Mouse (Mus musculus): ENCODE data around the gene Fbxl21.

Gene Fbxl21

GRCm38 (mm10) chr13:56580450-56580849 is 58.2 kb downstream of the Fbxl21 start:
- in situ Hi-C loops (cut with MboI, MseI), result no loop called here

GRCm38 (mm10) chr13:56581512-56581911 is 59.2 kb downstream of the Fbxl21 start:
- in situ Hi-C loops (cut with MboI, MseI), result no loop called here

- in situ Hi-C loops (cut with MboI, MseI), result no loop called here
Observed at GRCm38 (mm10) chr13:56581961-56582434, 59.7 kb downstream of the Fbxl21 start.

- in situ Hi-C loops (cut with MboI, MseI), result no loop called here
Observed at GRCm38 (mm10) chr13:56582720-56583119, 60.4 kb downstream of the Fbxl21 start.

GRCm38 (mm10) chr13:56586046-56586445 is 63.8 kb downstream of the Fbxl21 start:
- in situ Hi-C loops (cut with MboI, MseI), result no loop called here
